8 mouse cellular contexts compared by ENCODE assay signal in the genomic region with DNA sequence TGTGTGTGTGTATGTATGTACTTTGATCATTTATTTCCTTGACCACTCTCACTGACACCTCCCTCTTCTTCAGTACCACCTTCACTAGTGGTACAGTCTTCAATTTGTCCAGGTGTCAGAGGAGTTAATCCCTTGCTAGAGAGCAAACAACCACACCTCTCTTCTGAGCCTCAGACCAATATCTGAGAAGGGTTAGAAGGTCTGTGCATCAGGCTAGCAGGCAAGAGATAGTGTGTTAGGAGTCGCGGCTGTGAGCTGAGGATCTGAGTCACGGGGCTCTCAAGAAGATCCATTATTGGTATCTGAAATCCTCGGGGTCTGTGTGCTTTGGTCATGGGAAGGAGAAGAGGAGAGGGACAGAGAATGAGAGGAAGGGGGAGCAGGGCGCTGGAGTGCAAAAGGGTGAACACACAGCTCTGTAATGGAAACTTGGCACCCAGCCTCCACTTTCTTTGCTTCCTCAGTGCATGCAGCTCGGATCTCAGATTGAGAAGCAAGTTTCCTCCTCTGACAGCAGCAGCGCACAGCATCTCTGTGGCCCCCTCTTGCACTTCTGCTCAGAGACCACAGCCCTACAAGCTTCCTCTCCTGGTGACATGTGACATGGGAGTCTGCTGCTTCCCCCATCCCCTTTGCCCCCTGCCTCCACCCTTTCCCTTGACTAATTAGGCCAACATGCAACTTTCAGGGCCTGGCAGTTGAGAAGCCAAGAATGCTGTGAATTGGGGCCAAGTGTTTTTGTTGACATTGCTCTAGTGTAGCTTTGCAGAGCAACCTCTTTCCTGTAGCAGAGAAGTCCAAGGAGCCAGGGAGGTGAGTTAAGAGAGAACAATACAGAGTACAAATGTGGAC.
A peak's percentile ranks its signal among the peaks of the same experiment; 100 is the strongest.
DNase-seq lines count a peak whose midpoint lies in the region; ATAC-seq lines count a peak whose summit lies in the region.

No protein-coding gene starts in this region.

- no peak for ATAC-seq in erythroblast, adult 5-6 weeks (replicated peaks; ENCODE audit: low FRiP score, poor library complexity, severe bottlenecking)

- peak; percentile 1 for DNase-seq in retina, postnatal 1 day
- DNase-seq in retina, embryonic 14.5 days (ENCODE audit: low spot score): no peak
- DNase-seq in cerebellum, postnatal 14 days: peak; percentile 27 to 36
- DNase-seq in heart, adult 8-10 months (ENCODE audit: low spot score): peak; percentile 70
- DNase-seq in kidney, adult 9 months: peak; percentile 53
- peak; percentile 43 for DNase-seq in liver
- peak; percentile 36 to 56 for DNase-seq in right cerebral cortex, adult 2 months (ENCODE audit: low spot score in 2 of 2)
